Mouse (Mus musculus) 3T3-L1 (cell line): ENCODE data around the gene Ccdc40.

ENCODE experiments used
- DNase-seq: peaks from one replicate; pipeline ENCODE4 v3.0.0-alpha.2; 2015; ENCODE audit warnings: low read depth, low spot score

Gene Ccdc40

DNA sequence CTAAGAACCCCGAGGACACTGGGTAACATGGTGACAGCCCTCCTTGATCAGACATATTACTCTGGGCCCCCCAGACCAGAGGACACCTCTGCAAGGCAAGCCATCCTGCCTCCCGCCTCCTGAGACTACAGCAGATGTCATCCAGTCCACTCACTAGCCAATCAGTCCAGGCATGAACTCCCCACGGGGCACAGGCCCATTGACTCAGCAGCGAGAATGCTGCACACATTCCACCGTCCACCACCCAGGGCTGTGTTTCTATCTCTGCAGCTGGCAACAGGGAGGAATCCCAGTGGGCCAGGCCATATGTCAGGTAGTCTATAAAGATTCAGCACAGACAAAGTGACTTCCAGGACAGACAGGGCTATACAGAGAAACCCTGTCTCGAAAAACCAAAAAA is 20.4 kb upstream of the Ccdc40 start:
- DNase-seq, result peak; percentile 73

DNA sequence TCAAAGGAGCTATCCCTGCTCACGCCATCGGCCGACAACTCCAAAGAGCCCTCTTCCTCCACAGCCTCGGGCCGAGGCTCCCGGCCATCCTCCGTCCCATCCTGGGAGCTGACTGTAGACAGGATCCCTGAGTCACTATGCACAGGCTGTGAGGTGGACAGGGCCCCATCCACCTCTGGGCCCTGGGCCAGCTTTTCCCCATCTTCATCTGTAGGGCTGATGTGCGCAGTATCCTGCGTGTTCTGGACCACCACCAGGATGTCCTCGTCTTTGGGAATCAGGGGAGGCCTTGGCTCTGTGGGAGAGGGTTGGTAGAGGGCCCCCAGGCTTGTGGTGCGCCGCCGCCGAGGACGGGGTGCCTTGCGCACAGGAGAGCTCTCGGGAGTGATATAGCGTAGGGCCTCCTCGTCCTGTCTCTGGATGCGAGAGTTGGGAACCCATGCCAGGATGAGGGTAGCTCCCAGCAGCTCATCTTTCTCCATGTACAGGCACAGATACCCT is 19.5 kb upstream of the Ccdc40 start:
- DNase-seq, result no peak

DNA sequence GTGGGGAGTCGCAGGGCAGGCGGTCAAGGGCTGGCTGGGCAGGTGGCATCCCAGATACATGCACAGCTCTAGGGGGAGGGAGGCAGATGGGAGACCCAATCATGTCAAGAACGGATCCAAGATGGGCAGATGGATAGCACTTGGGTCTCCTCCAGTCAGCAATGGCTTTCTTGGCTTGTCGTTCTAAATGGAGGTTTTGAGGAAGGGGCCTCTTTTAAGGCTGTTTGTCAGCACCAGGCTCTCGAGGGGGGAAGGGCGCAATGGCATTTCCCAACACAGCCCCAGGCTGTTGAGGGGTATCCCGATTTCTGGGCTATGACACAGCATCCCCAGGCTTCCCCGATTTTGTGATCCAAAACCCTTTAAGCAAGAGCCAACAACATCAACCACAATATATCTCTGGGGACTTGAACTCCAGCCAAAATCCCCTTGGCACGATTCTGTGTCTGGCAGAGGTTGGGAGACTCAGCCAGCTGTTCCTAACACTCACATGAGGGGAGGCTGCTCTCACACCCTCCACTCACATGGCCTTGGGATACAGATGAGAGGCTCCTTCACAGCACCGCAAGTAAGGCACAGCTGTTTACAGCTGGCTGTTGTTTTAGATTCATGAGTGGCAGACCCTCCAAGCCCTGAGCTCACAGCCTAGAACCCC is 18.9 kb upstream of the Ccdc40 start:
- DNase-seq, result peak; percentile 84

DNA sequence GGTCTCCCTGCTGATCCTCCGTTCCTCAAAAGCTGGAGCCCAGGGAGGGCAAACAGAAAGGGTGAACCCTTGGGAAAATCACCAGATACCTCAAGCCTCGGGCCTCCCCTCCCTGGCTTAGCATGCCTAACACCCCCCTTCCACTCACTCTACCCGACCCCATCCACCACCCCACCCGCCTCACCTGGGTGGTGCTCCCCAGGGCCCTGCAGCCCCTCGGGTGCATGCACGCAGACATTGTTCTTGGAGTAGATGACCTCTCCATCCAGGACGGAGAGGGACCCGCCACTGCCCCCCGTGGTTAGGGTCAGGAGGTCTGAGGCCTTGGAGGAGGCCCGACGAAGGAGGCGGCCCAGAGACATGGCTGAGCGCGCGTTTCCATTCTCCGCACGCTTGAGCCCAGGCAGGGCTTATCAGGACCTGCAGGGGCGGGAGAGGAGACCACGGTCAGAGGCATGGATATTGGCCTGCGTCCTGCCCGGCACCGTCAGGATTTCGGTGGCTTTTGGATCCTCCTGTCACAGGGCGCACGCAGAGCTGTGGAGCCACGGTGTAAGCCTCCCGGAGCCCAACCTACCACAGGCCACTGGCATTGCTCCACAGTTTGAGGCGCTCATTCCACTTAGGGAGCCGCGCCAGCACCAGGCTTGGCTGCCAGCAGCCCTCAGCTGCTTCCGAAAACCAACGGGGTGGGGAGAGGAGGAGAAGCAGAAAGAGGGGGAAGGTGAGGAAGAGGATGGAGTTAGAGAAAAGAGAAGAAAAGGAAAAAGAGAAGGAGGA is 17.9 kb upstream of the Ccdc40 start:
- no peak for DNase-seq

DNA sequence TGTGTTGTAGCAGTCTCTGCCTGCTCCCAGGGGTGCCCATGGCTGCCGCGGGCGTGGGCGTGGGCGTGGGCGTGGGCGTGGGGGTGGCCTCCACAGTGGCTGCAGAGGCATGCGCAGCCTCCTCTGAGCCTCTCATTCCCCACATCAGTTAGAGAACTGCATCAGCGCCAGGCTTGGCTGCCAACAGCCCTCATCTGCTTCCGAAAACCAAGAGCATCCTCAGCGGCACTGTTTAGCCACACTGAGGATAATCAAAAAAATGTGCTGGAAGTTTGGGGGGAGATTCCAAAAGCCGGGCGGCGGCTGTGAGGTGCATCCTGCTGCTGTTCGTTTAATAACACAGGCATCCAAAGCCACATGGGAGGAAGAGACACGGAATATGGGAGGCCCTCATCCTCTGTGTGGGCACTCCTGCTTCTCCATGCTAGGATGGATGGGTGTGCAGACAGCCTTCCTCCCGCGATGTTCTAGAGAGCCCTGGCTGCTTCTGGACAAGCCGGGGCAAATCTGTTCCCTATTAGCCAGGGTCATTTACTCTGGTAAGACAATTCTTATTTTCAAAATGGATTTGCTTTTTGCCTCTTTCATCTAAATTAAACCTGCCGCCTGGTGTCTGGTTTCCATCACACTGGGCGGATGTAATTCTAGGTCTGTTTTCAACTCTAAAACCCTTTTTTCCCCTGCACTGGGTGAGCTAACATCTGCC is 16.6 kb upstream of the Ccdc40 start:
- DNase-seq, result peak; percentile 23

DNA sequence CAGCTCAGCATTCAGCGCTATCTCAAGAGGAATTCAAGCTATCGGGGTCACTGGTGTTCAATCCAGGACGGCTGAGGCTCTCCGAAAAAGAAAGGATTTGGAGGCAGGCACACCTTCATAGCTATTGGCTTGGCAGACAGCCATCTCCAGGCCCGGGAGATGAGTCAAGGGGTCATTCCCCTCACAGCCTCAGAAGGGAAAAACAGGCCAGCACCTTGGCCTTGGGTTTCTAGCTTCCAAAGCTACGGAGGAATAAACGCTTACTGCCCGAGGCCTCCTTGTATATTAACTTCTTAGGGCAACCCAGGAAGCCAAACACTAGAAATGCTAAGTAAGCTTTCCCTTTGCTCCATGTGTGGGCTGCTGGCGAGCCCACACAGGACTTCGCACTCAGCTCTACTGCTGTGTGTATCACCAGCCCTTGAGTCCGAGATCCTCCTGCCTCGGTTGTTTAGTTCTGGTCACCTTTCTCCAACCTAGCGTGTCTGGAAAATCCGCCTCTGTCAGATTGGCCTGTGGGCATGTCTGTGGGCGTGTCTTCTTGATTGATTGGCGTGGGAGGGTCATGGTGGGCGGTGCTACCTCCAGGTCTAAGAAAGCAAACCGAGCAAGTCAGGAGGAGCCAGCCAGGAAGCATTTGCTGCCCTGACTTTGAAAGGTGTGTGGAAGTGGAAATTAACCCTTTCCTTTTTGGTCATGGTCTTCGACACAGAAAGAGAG is 15.0 kb upstream of the Ccdc40 start:
- DNase-seq, result peak; percentile 43

DNA sequence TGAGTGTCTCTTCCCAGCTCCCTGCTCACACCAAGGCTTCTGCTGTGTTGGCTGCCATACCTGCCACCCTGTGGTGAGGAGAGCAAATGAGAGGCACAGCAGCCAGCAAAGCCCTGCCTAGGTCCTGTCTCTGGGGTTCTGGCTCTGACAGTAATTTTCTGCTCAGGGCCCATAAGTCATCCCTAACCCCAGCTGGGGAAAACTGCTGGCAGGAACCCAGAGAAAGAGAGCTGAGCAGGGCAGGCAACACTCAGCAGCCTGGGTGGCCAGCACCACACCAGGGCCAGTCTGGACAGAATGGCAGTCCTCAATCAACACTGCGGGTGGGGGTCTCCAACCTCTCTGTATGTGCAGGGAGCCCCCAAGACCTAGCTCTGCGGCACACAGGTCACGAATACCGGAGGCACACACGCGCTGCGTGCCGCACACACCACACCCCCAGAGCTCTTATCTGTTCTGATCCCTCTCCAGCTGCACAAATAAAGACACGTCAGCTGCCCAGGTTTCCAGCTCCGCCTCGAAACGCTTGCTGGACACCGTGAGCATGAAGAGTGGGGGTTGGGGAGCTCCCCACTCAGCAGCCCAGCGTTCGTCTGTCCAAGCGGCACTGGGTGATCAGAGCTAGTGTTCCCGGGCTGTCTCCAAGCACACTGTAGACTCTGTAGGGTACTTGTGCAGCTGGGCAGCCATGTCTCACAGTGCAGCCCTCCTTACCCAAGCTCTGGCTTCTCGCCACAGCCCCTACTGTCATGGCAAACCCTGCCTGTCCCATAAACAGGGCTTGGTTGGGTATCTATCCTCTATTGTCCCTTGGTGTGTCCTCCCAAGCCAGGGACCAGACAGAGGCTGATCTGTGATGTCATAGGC is 13.1 kb upstream of the Ccdc40 start:
- peak; percentile 91 for DNase-seq

DNA sequence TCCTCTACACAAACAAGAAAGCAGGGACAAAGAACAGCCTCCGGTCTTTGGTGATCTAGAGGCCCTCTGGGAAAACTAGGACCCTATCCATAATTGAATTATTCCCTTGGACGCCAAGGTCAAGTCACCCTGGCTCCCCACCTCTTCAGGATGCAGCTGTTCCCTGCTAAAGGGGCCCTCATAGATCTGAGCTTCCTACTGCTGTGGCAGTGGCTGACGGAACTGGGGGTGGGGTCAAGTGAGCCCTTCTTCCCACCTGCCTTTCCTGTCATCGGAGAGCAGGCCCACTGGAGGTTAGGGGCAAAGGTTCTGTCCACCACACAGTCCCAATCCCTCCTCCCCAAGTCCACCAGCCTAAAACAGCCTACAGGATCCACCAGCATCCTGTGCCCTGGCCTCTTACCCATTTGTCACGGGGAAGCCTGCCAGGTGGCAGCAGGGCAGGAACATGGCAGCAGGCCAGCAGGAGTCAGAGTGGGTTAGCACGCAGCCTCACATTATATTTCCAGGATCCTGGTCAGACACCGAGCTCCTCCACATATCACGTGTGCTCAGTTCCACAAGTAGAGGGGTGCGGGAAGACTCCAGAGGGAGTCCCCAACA is 12.4 kb upstream of the Ccdc40 start:
- no peak for DNase-seq

DNA sequence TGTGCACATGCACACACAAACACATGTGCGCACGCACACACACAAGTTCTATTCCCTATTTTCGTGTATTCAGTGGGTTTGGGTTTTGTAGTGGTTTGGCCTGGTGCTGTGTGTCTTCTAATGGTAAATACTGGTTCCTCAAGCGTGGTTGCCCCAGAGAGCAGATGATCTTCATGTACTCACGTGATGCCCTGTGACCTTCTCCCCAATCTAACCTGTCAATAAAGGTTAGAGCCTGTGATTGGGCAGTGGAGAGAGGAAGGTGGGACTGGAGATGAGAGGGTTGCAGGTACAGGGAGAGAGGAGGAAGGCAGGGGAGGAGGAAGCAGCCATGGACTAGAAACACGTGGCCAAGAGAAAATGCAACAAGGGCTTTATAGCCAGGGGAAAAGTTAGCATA is 10.5 kb upstream of the Ccdc40 start:
- no peak for DNase-seq

DNA sequence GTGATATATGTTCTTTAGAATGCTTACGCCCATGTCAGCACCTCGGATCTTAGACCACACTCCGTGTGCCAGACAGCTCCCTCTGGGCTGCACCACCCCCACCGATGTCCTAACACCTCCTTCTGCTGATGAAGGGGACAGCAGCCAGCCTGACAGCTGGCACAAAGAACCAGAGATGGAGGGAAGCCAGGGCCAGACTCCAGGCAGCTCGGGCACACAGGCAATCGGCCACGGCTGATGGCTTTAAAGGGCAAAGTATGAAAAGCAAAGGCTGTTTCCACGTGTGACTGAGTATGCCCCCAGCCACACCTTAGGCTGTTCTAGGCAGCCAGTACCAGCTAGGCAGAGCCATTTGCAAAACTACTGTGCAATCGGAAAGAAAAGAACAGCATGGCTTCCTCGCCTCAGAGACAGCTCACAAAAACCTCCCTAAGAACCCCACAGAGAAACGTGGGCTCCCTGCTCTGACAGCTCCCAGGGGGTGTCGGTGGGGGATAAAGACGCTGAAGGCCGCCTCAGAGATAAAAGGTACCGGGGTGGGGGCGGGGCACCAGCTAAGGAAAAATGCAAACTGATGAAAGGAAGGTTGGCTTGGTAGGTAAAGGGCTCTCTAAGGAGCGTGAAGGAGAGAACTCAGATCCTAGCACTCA is 8.4 kb upstream of the Ccdc40 start:
- no peak for DNase-seq

DNA sequence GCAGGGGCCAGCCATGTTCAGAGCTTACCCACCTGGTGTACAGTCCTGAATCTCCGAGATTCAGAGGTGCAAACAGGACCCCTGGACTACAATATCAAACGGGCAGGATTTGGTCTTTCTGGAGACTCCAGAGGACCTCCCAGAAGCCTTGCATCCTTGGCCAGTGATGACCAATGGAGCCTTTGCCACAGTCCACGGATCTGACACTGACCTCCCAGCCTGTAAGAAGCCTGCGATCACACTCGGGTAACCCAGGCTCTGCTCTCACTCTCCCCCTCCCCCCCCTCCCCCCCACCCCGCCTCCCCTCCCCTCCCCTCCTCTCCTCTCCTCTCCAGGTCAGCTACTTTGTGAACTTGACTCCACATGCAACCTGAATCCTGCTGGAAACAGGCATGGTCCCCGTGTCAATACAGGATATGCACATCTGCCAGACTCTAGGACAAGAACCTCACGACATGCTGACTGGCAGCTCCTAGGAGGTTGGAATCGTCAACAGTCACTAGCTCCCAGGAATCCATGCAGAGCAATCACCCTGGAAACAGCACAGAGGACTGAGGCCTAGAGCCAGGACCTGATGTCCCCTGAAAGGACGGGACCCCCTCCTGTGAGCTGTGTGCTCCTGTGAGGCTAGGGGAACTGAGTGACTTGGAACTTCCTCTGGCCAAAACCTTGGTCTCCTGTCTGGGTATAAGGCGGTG is 6.4 kb upstream of the Ccdc40 start:
- no peak for DNase-seq

DNA sequence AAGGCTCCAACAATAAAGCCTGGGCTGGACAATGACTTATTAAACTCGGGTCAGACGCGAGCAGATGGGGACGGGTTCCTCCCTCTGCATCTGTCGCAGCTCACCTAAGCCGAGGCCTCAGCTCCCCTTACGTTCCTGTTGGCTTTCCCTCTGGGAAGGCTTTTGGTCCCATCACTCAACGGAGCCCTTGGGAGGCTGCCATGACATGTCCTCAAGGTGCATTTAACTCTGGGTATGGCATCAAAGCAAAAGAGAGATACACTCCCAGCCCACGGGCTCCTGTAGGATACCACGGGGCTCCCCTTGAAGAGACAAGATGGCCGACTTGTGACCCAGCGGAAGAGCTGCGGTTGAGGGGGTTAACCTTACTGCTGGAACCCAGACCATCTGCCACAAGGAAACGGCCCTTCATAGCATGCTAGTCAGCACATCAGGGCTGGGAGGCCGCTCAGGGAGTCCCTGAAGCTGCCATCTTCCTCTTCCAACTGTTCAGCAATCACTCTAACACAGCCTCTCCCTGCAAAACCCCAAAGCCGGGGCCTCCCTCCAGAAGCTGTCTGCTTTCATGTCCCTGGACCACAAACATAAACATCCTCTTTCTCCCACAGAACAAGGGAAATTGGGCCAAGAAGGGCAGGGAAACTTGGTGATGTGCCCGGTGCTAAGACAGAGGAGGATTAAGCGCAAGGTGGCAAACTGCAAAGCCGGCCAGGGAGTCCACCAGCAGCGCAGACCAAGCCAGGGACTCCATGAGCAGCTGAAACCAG is 5.1 kb upstream of the Ccdc40 start:
- DNase-seq, result peak; percentile 72

DNA sequence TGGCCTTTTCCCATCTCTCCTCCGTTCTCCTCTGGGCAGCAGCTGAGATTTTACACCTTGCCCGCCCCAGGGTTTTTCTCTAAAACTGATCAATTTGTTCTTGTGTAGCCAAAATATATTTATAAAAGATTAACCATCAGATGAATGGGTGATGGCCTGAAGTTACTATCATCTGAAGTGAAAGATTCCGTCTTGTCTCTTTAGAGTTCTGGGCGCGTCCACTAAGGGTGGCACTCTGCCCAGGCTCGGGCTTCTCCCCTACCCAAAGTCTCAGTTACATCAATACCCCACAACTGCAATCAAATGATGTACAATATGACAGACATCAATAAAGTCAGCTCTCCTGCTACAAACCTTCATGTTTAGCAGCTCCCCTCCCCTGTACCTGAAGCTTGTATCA is 3.4 kb upstream of the Ccdc40 start:
- DNase-seq, result no peak

DNA sequence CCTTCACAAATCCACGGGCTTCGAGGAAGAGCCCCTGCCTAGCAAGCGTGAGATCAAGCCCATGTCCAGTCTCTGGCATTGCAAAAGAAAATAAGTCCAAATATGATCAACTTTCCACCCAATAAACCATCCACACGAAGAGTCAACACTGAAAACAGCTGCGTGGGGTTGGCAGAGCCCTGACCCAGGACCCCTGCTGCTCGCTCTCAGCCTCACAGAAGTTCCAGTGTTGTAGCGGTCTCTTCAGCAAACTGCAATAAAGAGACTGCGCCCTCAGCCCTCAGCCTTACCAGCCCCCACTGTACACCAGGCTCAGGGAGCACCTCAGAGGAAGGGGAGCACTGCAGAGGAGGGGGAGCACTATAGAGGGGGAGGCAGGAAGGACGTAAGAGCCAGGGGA is 2.7 kb upstream of the Ccdc40 start:
- no peak for DNase-seq

DNA sequence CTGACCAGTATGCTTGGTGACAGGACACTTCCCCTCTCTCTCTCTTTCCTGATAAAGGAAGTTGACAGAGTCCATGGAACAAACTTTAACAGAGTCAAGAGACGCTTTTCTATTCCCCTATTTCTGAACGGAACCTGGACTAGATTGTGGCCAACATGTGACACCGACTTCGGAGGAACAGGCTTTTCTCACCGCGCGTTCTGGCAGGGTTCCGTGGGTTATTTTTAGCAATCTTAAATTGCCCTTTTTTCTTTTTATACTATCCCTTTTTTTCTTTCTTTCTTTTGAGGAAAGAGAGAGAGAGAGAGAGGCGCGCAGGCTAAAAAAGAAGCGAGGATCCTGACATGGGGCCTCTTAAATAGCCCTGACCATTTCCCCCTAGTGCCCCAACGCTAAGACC is 781 bp upstream of the Ccdc40 start:
- no peak for DNase-seq

DNA sequence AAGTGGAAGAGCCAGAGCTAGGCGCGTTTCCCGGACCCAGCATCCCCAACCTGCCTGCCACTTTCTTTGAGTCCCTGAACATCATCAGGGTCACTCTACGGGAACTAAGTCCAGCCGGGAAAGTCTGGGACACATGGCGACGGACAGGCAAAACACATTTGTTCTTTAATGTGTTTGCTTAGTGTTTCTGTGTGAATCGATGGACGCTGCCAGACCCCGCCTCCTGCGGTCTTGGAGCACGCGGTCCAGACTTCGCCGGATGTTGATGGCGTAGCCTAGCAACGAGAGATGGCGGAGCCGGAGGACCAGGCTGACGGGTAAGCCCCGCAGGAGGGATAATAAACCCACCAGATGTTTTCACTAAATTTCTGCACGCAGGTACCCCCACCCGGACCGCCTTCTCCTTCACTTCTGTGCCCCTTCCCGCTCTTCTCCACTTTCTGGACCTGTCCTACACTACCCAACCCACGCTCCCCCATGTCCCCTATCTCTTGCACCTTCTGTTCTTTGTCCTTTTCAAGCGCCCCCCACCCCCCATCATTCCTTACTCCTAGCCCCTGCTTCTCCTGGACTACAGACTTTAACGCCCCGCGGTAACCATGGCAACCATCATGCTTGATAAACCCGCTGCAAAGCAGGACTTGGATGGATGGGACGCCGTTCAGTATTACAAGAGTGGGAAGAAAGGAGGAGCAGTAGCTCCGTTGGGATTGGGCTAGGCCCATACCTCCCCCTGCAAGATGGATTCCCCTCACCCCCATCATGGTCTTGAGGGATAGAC is 664 bp downstream of the Ccdc40 start:
- peak; percentile 67 for DNase-seq

DNA sequence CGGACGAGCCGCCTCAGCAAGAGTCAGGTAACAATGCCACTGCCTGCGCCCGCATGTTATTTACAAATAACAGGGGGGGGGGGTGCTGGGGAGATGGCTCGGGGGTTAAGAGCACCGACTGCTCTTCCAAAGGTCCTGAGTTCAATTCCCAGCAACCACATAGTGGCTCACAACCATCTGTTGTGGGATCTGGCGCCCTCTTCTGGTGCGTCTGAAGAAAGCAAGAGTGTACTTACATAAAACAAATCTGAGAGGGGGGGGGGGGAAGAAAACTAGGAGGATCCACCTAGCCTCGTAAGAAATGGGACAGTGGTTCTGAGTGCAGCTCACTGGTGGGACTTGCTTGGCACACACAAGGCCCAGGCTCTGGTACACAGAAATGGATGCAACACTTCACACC is 6.4 kb downstream of the Ccdc40 start:
- DNase-seq, result no peak

DNA sequence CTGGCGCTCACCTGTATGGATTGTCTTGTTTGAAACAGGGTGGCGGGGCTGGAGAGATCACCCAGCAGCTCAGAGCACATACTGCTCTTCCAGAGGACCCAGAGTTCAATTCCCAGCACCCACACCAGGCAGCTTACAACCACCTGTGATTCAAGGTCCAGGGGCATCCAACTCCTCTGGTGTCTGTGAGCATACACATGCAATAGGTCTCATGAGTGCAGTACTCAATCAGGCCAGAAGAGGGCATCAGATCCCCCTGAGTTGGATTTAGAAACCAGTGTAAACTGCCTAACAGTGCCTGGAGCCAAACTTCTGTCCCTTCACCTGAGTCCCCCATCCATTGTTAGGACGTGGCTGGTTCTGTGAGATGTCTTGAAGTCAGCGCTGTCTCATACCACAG is 7.2 kb downstream of the Ccdc40 start:
- peak; percentile 66 for DNase-seq
